Mouse (Mus musculus) forebrain, embryonic 15.5 days (tissue): ENCODE measurements around the gene Entpd6. TPM values are rescaled to one million over a fixed set of nuclear protein-coding genes. Genes with fewer than 3 reads are reported as not detected.

Experiments
- ATAC-seq: fragments of 200-750 bp; cut with Nextera tagmentation; replicated peaks from 2 replicates; pipeline ENCODE4 v1.8.0; 2017; ENCODE audit warnings: mild to moderate bottlenecking, moderate TSS enrichment, moderate library complexity
- H3K27ac ChIP-seq: fragments of 300-500 bp; sonication (generic); replicated peaks from 2 replicates; pipeline ENCODE4 v1.5.1; 2015; ENCODE audit warnings: mild to moderate bottlenecking, inconsistent platforms
- H3K27me3 ChIP-seq: fragments of 300-500 bp; sonication (generic); 2 replicates; pipeline ENCODE4 v1.6.1; 2015; ENCODE audit warnings: inconsistent platforms
- H3K36me3 ChIP-seq: fragments of 300-500 bp; sonication (generic); 2 replicates; pipeline ENCODE4 v1.6.1; 2015; ENCODE audit warnings: mild to moderate bottlenecking, inconsistent platforms
- H3K4me1 ChIP-seq: fragments of 300-500 bp; sonication (generic); 2 replicates; pipeline ENCODE4 v1.6.1; 2015; ENCODE audit warnings: inconsistent platforms
- H3K4me2 ChIP-seq: fragments of 300-500 bp; sonication (generic); replicated peaks from 2 replicates; pipeline ENCODE4 v1.6.1; 2015; ENCODE audit warnings: mild to moderate bottlenecking, inconsistent platforms
- H3K4me3 ChIP-seq: fragments of 300-500 bp; sonication (generic); 2 replicates; pipeline ENCODE4 v1.5.1; 2015; ENCODE audit warnings: mild to moderate bottlenecking, inconsistent platforms
- H3K9ac ChIP-seq: fragments of 300-500 bp; sonication (generic); replicated peaks from 2 replicates; pipeline ENCODE4 v1.6.1; 2015; ENCODE audit warnings: mild to moderate bottlenecking, inconsistent platforms
- H3K9me3 ChIP-seq: fragments of 300-500 bp; sonication (generic); 2 replicates; pipeline ENCODE4 v1.6.1; 2016; ENCODE audit warnings: inconsistent platforms
- WGBS: fragments of 180-500 bp; shearing (Covaris S2); methylation state at CpG from one replicate; pipeline ENCODE4 v1.1.7; 2015; ENCODE audit warnings: mixed read lengths; 5-methylcytosine and 5-hydroxymethylcytosine counted together
- polyA plus RNA-seq: library from polyadenylated mRNA; unstranded; fragments of >200 nt; fragmentation: Nextera tagmentation; extraction: Ambion mirVana; gene quantifications from 2 replicates; pipeline ENCODE4 v1.2.1, GENCODE M21; 2015

Entpd6 gene
- polyA plus RNA-seq, 1 experiment from 2014 or later = 49.7 TPM

DNA sequence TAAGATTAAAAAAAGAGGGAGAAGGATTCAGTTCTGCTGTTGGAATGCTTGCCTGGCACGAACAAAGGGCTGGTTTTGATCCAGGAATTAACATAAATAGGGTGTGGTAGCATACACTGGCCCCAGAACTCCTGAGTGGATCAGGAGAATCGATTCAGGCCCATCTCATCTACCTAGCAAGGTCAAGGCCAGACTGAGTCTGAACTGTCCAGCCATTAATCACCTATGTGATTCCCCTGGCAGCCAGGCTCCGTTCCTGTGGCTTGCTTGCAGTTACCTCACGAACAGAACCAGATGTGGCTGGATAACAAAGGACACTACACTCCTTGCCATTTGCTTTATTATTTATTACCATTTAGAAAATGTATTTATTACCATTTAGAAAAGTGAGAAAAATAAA is 44.5 kb downstream of the Entpd6 start:
- H3K36me3 ChIP-seq = peaks cover 15% of the 10 kb centered on the region; the same call in 1 of the 2 replicates
- no peak overlapping the region for H3K27ac ChIP-seq
- ATAC-seq = no peak
- H3K9me3 ChIP-seq = no peaks in the 10 kb centered on the region
- H3K4me2 ChIP-seq = no peak overlapping the region
- 84% methylated on average over 4 of the region's 4 CpGs for WGBS
- H3K9ac ChIP-seq = no peak overlapping the region
- H3K4me3 ChIP-seq = no peak overlapping the region
- H3K4me1 ChIP-seq = peaks cover 14% of the 10 kb centered on the region
- H3K27me3 ChIP-seq = no peaks in the 10 kb centered on the region

DNA sequence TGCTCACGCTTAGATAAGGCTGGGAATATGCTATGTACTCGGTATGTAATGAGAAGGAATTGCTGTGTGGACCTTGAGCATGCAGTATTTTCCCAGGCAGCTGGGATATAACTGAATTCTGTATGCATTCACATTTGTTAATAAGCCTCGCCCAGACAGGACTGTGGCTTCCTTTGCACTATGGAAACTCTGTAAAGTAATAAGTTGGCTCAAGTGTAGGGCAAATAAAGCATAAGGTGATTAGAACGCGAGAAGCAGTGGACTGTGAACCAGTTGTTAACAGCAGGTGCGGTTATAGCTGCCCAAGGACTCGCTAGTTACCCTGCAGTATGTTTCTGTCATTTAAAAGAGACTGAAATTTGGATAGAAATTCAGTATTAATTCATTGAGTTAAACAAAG is 49.2 kb downstream of the Entpd6 start:
- peaks cover 32% of the 10 kb centered on the region for H3K36me3 ChIP-seq
- H3K27me3 ChIP-seq = no peaks in the 10 kb centered on the region
- no peaks in the 10 kb centered on the region for H3K9me3 ChIP-seq
- 83% methylated on average over 7 of the region's 7 CpGs for WGBS
- H3K9ac ChIP-seq = no peak overlapping the region
- no peak for ATAC-seq
- H3K4me2 ChIP-seq = no peak overlapping the region
- H3K4me3 ChIP-seq = no peak overlapping the region
- H3K4me1 ChIP-seq = no peaks in the 10 kb centered on the region
- H3K27ac ChIP-seq = no peak overlapping the region

DNA sequence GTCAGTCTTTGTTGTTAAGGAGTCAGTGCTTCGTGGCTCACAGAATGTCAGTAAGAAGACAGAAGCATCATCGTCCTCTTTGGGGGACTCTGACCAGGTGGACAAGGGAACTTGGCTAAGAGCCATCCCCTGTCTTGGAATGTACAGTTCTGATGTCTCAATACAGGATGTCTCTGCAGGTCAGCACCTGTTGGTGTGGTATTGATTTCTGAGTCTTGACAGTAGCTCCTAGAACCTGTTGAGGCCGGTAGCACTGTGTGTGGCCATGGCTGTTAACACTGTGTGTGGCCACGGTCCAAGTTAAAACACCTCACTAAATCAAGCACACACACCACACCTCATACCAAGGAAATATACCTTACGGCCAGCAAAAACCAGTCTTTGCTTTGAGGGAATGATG is 51.8 kb downstream of the Entpd6 start:
- ATAC-seq = no peak
- H3K4me1 ChIP-seq = no peaks in the 10 kb centered on the region
- no peaks in the 10 kb centered on the region for H3K9me3 ChIP-seq
- H3K9ac ChIP-seq = no peak overlapping the region
- peaks cover 41% of the 10 kb centered on the region for H3K36me3 ChIP-seq
- H3K4me3 ChIP-seq = no peak overlapping the region
- no peak overlapping the region for H3K27ac ChIP-seq
- no peaks in the 10 kb centered on the region for H3K27me3 ChIP-seq
- no peak overlapping the region for H3K4me2 ChIP-seq
- 88% methylated on average over 5 of the region's 5 CpGs for WGBS

GRCm38 (mm10) chr2:150803035-150803434 is 54.2 kb downstream of the Entpd6 start:
- Histone ChIP-seq H3K27me3 (no peaks in the 10 kb centered on the region), H3K4me1 (no peaks in the 10 kb centered on the region), H3K36me3 (peaks cover 39% of the 10 kb centered on the region), H3K9ac (no peak overlapping the region), H3K9me3 (no peaks in the 10 kb centered on the region), H3K27ac (no peak overlapping the region), H3K4me3 (no peak overlapping the region), H3K4me2 (no peak overlapping the region)
- WGBS = 95% methylated on average over 1 of the region's 1 CpGs
- no peak for ATAC-seq

DNA sequence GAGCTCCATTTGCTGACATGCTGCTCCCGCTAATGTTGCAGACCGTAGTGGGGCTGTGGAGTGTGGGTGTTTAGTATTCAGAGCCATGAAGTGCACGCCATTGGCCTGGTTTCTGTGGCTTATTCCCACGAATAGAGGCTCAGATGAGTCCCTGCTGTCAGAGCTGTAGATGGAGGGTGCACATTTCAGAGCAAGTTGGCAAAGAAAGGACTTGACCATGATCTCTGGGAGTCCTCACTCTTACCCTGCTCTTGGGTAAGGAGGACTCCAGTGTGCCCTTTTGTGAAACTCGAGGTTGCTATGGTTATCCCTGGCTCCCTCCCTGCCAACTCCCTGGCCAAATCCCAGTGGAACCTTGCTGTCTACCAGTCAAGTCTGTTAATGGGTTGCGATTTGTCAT is 59.5 kb downstream of the Entpd6 start:
- Histone ChIP-seq H3K27ac (no peak overlapping the region), H3K36me3 (peaks cover 55% of the 10 kb centered on the region), H3K4me2 (no peak overlapping the region), H3K9me3 (no peaks in the 10 kb centered on the region), H3K4me1 (no peaks in the 10 kb centered on the region), H3K4me3 (no peak overlapping the region), H3K9ac (no peak overlapping the region), H3K27me3 (no peaks in the 10 kb centered on the region)
- WGBS = 59% methylated on average over 6 of the region's 6 CpGs
- 0 out of 2 replicates have a peak, but pooled peaks have one; percentile 30 for ATAC-seq

DNA sequence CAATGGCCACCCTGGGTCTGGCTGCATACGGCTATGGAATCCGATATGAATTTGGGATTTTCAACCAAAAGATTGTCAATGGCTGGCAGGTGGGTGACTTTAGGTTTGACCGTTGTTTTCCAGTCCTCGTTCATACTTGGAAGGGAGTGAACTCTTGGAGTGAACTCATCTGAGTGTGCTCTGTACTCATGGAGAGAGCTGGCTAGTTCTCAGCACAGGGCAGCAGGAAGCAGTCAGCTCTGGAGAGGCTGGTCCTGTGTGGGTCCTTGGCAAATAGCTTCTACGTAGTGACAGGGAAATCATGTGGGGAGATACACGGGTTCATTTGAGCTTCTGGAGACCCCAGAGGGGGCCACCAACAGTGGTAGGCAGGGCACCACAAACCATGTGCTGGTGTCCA is 60.0 kb downstream of the Entpd6 start:
- Histone ChIP-seq H3K27ac (no peak overlapping the region), H3K4me3 (no peak overlapping the region), H3K36me3 (peaks cover 59% of the 10 kb centered on the region), H3K27me3 (no peaks in the 10 kb centered on the region), H3K4me1 (no peaks in the 10 kb centered on the region), H3K9me3 (no peaks in the 10 kb centered on the region), H3K4me2 (no peak overlapping the region), H3K9ac (no peak overlapping the region)
- WGBS = 90% methylated on average over 6 of the region's 6 CpGs
- ATAC-seq = 0 out of 2 replicates have a peak, but pooled peaks have one; percentile 3

GRCm38 (mm10) chr2:150810603-150811002 is 61.8 kb downstream of the Entpd6 start:
- Histone ChIP-seq H3K36me3 (peaks cover 61% of the 10 kb centered on the region), H3K4me1 (no peaks in the 10 kb centered on the region), H3K9me3 (no peaks in the 10 kb centered on the region), H3K4me2 (no peak overlapping the region), H3K4me3 (no peak overlapping the region), H3K27ac (no peak overlapping the region), H3K27me3 (no peaks in the 10 kb centered on the region), H3K9ac (no peak overlapping the region)
- WGBS = 89% methylated on average over 5 of the region's 5 CpGs
- ATAC-seq = no peak

DNA sequence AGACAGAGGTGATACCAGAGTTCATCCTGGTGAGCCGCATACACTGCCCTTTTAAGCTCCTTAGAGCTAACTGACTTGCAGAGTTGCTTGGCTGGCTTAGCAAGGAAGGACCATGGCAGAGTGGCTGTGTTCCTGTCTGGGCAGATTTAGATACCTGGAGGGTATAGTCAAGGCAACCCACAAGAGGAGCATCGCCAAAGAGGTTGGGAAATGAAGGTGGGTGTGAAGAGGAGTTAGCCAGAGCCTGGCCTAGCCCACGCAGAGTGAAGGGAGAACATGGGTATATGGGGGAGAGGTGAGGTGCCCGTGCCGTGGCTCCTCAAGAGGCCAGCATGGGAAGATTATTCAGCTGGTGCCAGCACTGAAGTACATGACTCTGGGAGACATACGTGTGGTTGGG is 64.0 kb downstream of the Entpd6 start:
- no peaks in the 10 kb centered on the region for H3K4me1 ChIP-seq
- no peaks in the 10 kb centered on the region for H3K9me3 ChIP-seq
- no peak overlapping the region for H3K4me3 ChIP-seq
- no peak overlapping the region for H3K9ac ChIP-seq
- peaks cover 68% of the 10 kb centered on the region for H3K36me3 ChIP-seq
- H3K27me3 ChIP-seq = no peaks in the 10 kb centered on the region
- H3K27ac ChIP-seq = no peak overlapping the region
- 97% methylated on average over 6 of the region's 6 CpGs for WGBS
- H3K4me2 ChIP-seq = no peak overlapping the region
- ATAC-seq = no peak

DNA sequence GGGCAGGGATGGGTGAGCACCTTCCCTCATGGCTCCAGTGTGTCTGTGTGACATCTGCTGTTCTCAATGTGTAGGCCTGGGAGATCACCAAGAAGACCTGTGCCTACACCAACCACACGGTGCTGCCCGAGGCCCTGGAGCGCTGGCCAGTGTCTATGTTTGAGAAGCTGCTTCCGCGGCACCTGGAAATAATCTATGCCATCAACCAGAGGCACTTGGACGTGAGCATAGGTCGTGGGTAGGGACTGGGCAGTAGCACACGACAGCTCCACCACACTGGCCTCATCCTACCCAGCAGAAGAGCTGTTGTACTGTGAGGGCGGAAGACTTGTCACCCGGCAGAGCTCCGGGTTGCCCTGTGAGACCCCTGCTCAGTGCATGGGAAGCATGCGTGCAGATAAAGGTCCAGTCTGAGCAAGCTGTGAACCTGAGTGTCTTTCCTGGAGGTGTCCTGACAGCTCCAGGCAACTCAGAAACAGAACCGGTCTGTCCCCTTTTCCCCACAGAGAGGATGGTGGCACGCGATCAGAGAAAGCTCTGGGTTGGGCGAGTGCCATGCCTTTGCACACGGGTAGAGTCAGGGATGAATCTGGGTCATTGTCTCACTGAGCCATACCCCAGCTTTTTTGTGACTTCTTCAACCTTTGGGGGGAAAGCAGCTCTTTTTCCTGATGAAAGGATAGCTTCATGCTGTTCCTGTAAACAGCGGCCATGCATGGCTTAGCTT is 68.0 kb downstream of the Entpd6 start:
- no peak overlapping the region for H3K4me2 ChIP-seq
- no peaks in the 10 kb centered on the region for H3K4me1 ChIP-seq
- WGBS = 93% methylated on average over 18 of the region's 18 CpGs
- no peak overlapping the region for H3K4me3 ChIP-seq
- no peak overlapping the region for H3K9ac ChIP-seq
- peaks cover 76% of the 10 kb centered on the region for H3K36me3 ChIP-seq
- no peaks in the 10 kb centered on the region for H3K9me3 ChIP-seq
- H3K27ac ChIP-seq = no peak overlapping the region
- no peaks in the 10 kb centered on the region for H3K27me3 ChIP-seq
- no peak for ATAC-seq

GRCm38 (mm10) chr2:150818742-150819141 is 69.9 kb downstream of the Entpd6 start:
- Histone ChIP-seq H3K9me3 (no peaks in the 10 kb centered on the region), H3K4me2 (no peak overlapping the region), H3K27me3 (no peaks in the 10 kb centered on the region), H3K36me3 (peaks cover 64% of the 10 kb centered on the region), H3K4me1 (no peaks in the 10 kb centered on the region), H3K9ac (no peak overlapping the region), H3K27ac (no peak overlapping the region), H3K4me3 (no peak overlapping the region)
- 90% methylated on average over 8 of the region's 8 CpGs for WGBS
- no peak for ATAC-seq

- H3K4me3 ChIP-seq = no peak overlapping the region
- H3K9ac ChIP-seq = no peak overlapping the region
- H3K27ac ChIP-seq = no peak overlapping the region
- no peaks in the 10 kb centered on the region for H3K27me3 ChIP-seq
- no peaks in the 10 kb centered on the region for H3K9me3 ChIP-seq
- WGBS = 85% methylated on average over 8 of the region's 8 CpGs
- no peaks in the 10 kb centered on the region for H3K4me1 ChIP-seq
- peaks cover 65% of the 10 kb centered on the region for H3K36me3 ChIP-seq
- no peak overlapping the region for H3K4me2 ChIP-seq
- no peak for ATAC-seq
These were observed 71.9 kb downstream of the Entpd6 start for GRCm38 (mm10) chr2:150820720-150821119.
